Mouse (Mus musculus) brain, embryonic 14.5 days (tissue): ENCODE results near the gene Ddx56. TPM values are rescaled to one million over a fixed set of nuclear protein-coding genes. Genes with fewer than 3 reads are reported as not detected.

Source experiments
- DNase-seq: peaks from one replicate; pipeline ENCODE4 v3.0.0-alpha.2; 2011; ENCODE audit warnings: low read depth
- CTCF ChIP-seq: fragments of 200-500 bp; IDR thresholded peaks from 2 replicates; pipeline ENCODE4 v1.5.1; 2012; ENCODE audit warnings: inconsistent platforms, mild to moderate bottlenecking, moderate library complexity, borderline replicate concordance; ENCODE audit not compliant: insufficient read depth, insufficient read length; ENCODE audit errors: extremely low read depth
- POLR2A ChIP-seq: fragments of 200-500 bp; IDR thresholded peaks from 2 replicates; pipeline ENCODE4 v1.6.1; 2012; ENCODE audit warnings: mild to moderate bottlenecking, inconsistent platforms, borderline replicate concordance; ENCODE audit not compliant: poor library complexity, insufficient read depth, insufficient read length, severe bottlenecking; ENCODE audit errors: extremely low read depth
- polyA plus RNA-seq: library from polyadenylated mRNA; depleted of rRNA; stranded (reverse); fragments of >200 nt; gene quantifications from 2 replicates; pipeline ENCODE4 v1.2.3, GENCODE M21; 2012; rRNA removed

The Ddx56 gene
- 47.5 and 60.2 TPM in 2 replicates for polyA plus RNA-seq

DNA sequence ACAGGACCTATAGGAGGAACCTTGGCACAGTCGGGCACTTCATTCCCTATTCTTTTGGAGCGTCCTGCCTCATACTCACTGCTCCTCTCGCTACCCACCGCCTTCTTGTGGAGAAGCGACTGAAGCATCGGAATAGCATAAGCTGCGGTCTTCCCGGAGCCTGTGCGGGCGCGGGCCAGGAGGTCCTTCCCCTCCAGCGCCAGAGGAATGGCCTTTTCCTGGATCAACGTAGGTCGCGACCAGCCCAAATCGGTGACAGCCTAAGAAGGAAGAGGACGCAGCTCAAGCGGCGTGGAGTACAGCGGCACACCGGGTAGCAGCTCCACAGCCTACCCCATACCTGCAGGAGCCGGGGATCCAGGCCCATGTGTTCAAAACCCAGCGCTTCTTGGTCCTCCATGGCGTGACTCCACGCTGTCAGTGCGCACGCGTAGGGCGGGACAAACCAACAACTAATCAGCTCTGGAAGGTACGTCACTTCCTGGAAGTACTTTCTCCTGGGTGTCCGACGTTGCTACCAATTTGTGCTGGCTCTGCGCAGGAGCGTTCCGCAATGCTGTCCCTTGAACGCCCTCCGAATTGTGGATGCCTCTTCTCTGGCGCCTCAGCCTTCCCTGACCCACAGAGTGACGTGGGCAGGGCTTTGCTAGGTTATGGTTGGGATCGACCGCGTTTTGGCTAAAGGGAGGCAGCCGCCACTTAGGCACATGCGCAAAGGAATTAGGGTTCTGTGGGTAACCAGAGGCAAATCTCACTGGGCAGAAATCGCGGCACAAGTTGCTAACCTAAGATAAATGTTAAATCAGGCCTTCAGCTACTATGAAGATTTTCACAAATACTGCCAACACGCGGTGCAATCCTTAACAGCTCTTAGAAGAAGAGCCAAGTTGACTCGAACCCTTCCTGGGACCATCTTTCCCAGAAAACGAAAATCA, at the start of gene Ddx56:
Gene Ddx56 (minus strand): TSS at position 453 of the 935 bp plus-strand sequence.
- DNase-seq: peak; percentile 98
- TF ChIP-seq CTCF (no peak), POLR2A (peak; percentile 64; the same call in 1 of the 2 replicates)

DNA sequence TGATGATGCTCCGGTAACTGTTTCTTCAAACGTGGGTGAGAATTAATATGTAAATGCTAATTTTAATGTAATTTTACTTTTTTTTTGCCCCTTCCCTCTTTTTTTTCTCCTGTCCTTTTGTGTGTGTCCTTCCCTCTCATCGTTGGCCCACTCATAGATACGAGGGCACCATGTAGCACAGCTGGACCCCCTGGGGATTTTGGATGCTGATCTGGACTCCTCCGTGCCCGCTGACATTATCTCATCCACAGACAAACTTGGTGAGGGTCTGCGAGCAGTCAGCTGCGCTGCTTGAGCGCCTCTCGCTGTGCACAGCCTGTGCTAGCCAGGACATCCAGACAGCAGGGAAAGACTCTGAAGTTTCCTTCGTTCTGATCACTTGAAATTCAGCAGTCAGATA, 49.2 kb upstream of the Ddx56 start:
- TF ChIP-seq POLR2A (no peak), CTCF (no peak)
- DNase-seq: no peak

DNA sequence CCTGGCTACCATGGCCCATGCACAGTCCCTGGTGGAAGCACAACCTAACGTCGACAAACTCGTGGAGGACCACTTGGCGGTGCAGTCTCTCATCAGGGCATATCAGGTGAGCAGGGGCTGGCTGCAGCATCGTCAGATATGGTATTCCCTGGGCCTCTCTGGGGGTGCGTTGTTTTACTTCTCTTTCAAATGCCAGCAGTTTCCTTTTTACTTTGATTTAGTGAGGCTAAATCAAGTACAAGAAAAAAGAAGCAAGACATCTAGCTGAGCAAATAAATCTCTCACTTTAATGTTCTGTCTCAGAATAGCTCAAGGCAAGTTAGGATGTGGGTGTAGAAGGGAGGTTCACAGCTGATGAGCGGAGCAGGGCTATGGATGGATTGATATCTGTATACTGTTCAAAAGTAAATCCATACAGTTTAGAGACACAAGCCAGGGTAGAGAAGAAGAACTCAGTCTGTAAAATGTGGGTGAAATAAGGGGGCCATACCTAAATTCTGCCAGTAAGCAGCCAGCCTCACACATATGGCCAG, 46.4 kb upstream of the Ddx56 start:
- no peak for DNase-seq
- TF ChIP-seq CTCF: no peak
- no peak for TF ChIP-seq POLR2A

DNA sequence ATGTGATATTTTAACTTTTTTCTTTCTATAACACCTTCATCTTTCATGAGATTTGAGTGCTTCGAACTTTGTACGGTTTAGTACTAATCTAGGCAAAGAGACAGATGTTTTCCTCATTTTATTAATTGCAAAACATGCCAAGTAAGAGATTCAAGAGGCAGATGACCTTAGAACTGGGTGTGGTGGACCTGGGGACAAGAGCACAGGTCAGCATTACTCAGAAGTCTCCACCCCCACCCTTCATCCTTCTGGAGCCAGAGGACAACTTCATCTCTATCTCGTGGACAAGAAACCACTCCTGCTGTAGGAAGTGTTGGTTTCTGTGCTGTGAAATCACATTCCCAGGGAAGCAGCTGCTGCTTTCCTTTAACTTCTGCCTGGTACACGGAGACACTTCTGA, 40.6 kb upstream of the Ddx56 start:
- TF ChIP-seq CTCF (no peak), POLR2A (no peak)
- DNase-seq: no peak

DNA sequence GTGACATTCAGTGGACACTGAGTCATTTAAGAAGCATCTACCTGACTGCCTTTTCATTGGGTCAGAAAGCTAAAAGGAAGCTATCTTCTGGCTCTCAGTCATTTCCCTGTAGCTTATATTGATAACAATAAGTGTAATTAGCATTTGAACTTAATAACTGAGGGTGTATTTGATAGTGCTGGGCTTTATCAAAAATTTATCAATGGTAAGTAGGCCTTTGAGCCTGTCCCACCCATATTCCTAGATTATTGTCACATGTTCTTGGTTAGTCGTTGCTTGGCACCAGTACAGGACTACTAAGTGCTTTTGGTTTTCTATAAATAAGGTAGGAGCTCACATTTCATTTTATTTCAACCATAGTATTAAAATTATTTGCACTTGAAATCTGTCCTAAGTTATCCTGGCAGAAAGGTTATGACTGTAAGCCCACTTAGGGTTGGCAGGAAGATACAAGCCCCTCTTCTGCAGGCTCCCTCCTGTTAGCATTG, 38.4 kb upstream of the Ddx56 start:
- DNase-seq: no peak
- no peak for TF ChIP-seq CTCF
- no peak for TF ChIP-seq POLR2A

DNA sequence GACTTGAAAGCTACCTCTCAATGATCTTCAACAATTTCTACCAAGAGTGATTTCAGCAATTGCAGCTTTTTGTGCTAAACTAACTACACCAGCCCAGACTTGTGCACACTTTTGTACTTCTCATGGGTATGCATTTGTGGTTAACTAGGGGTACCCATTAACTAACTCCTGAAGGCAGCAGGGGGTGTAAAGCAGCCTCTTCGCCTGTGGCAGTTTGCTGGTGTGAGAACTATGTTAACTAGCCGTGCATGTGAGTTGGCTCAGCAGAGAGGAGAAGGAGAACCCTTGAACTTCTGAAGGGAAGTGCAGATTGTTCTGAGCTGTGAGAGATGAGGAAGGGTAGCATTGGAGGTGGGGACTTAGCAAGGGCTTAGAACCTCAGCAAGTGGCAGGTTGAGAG, 35.2 kb upstream of the Ddx56 start:
- DNase-seq: no peak
- TF ChIP-seq POLR2A (no peak), CTCF (no peak)

DNA sequence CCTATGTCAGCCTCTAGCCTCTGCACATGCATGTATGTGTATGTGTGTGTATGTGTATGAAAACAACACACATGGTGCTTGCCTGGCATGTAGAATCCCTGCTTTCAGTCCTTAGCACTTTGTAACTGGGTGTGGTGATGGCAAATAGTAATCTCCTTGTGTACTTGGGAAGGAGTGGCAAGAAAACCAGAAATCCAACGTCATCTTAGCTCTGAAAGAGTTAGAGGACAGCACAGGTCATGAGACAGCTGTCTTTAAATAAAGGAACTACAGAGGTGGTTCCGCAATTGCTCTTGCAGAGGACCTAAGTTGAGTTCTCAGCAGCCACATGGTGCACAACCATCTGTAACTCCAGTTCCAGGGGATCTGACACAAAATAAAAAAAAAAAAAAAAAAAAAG, 31.9 kb upstream of the Ddx56 start:
- TF ChIP-seq POLR2A (no peak), CTCF (no peak)
- DNase-seq: no peak

DNA sequence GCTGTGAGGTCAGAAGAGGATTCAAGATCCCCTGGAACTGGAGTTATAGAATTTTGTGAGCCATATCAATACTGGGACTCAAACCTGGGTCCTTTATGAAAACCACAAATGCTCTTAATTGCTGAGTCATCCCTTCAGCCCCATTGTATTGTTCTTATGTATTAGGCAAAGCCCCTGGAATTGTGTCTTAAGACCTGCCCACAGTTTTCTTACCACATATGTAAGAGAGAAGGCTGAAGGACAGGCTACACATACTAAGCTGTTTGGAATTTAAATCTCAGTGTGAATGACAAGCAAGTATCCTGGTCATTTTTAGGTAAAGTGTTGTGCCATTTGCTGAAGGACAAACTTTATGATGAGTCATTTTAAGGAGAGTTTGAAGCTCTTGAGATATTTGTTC, 28.5 kb upstream of the Ddx56 start:
- TF ChIP-seq POLR2A (no peak), CTCF (no peak)
- DNase-seq: no peak

DNA sequence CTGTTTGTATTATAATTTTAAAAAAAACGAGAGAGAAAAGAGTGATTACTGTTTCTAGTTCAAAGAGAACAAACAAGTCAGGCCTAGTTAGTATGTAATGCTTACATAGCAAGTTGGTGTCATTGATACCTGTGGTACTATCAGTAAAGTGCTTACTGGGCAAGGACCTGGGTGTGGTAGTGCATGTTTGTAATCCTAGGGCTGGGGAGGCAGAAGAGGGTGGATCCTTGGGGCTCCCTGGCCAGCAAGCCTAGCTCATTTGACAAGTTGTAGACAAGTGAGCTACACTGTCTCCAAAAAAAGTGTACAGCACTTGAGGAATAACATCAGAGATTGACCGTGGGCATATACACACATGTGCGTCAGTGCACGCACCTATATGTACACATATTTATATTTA, 27.1 kb upstream of the Ddx56 start:
- TF ChIP-seq POLR2A: no peak
- no peak for TF ChIP-seq CTCF

DNA sequence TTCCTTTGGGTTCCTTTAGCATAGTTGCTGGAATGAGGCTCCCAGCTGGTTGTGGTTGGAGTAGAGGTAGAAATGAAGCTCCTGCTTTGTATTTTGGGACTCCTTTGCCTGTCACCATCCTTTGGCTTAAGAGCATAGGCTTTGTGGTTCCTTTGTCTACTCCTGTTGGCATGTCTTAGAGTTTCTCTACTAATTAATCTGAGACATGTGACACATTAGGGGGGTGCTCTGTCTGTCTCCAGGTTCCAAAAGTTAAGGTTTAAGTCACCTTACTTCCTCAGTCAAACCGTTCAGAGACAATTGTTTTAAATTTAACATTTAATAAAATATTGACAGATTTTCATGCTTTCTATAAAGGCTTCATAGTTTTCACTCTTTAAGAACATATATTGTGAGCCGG, 26.0 kb upstream of the Ddx56 start:
- no peak for DNase-seq
- no peak for TF ChIP-seq CTCF
- no peak for TF ChIP-seq POLR2A

More for the DNA sequence above, 27.1 kb upstream of the Ddx56 start:
- no peak for DNase-seq

DNA sequence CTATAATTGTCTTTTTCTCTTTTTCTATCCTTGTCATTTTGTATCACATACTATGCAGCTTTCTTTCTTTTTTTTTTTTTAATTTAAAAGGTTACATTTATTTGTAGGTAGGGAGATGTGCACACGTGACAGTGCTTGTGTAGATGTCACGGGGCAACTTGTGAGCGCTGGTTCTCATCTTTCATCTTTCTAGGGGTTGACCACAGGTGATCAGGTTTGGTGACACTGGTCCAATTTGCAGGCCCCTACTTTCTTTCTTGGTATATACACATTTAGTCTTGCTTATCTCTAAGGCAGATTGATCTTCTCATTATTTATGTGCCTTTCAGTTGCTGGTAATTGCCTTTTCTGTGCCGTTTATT, 25.4 kb upstream of the Ddx56 start:
- TF ChIP-seq POLR2A (no peak), CTCF (no peak)
- DNase-seq: no peak

DNA sequence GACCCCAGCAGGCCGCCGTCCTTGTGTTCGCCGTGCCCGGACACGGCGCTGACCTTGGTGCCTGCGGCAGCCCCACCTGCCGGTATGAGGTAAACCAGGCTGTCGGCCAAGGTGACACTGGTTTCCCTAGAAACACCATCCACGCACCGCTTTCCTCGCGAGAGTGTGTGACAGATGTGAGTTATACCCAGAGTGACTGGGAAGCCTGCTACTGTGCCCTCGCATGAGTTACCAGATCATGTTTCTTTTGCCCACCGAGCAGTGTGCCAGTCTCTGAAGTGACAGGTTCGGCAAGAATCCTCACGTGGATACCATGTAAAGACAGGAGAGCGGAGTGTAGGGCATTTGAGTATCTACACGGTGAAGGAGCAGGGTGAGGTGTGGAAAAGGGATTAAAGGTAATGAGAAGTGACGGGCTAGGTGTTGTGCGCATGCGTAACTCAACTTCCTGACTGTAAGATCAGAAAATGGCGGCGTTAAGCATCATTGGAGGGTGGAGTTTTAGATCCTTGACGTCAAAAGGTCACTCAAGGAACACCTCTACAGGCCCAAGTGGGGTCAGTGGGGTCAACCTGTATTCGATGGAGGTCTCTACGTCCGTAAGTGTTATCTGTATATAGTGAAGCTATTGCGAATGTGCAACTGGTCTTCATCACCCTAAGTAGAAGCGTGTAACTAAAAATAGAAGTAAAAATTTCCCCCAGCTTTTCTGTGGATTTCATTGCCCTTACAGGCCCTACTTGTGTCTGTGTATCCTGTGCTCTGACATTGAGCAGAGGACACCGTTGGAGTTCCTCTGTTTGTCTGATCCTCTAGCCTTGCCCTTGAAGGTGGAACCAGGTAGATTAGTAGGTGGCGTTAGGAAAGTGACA, 24.8 kb upstream of the Ddx56 start:
- DNase-seq: peak; percentile 87

DNA sequence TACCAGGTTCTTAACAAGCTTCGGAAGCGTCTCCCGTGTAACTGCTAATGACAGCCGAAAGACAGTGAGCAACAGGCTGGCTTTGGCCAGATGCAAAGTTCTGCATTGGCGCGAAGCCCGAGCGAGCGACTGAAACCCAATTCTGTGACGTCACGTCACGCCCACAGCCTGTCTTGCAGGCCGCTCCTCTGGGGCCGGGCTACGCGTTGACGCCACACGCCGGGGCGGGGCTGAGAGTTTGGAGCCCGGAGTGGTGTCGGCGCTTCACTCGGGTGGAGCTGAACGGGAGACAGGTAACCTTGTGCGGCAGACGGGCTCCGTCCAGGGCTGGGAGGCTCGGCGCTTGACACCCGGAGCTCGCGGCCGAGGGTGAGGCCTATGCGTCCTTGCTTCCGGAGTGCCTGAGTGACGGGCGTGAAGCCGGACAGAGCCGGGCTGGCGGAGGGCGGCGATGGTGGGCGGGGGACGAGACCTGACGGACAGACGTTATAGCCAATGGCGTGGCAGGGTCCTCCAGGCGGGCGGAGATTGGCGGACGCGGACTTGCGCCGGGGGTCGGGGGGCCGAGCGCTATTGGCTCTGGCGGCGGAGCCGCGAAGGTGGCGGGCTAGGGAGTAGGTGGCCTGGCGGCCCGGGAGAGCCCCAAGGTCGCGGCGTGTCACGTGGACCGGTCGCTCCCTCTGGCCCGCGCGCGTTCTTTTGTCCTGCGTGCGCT, 24.0 kb upstream of the Ddx56 start, which contains the start of gene Ogdh:
Gene Ogdh (plus strand): TSS at position 233 of the 715 bp plus-strand sequence.
- TF ChIP-seq CTCF: no peak
- peak; percentile 72 for TF ChIP-seq POLR2A
- peak; percentile 99 for DNase-seq

More for the DNA sequence above, 24.8 kb upstream of the Ddx56 start:
- TF ChIP-seq POLR2A: no peak
- no peak for TF ChIP-seq CTCF

DNA sequence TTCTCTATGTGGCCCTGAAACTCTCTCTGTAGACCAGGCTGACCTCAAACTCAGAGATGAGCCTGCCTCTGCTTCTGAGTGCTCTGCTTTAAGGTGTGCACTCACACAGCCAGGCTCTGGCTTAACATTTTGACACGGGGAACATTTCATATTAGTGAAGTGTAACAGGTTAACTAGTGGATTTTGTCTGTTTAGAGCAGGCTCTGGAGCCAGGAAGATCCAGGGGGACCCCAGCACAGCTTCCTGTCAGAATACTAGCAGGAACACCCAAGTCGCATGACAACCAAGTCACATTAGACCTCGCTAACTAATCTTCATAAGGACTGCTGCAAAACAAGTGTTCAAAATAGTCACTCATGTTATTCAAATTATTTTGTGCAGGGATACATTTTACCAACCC, 23.3 kb upstream of the Ddx56 start:
- DNase-seq: no peak
- TF ChIP-seq POLR2A: no peak
- no peak for TF ChIP-seq CTCF
